Mouse (Mus musculus): ENCODE results near the gene Actl6a.

- no peak for TF ChIP-seq EP300 (IDR thresholded peaks at IDR 0.05; ENCODE audit: low read depth)
- TF ChIP-seq CTCF (IDR thresholded peaks at IDR 0.05; ENCODE audit: low read depth), result no peak
Observed at GRCm38 (mm10) chr3:32713711-32714110, 7.6 kb downstream of the Actl6a start.

Measured in heart, postnatal 0 days (tissue).